Mouse (Mus musculus) heart, embryonic 16.5 days (tissue): Measurements from ENCODE around the gene Lrrc20. TPM values are rescaled to one million over a fixed set of nuclear protein-coding genes. Genes with fewer than 3 reads are reported as not detected.
A peak's percentile ranks its signal among the peaks of the same experiment; 100 is the strongest.
"Not testable (repeated sequence)": the region's sequence is repeated elsewhere in the genome, so short reads cannot be mapped to it uniquely, and the experiment has no call there.

Source experiments
- ATAC-seq: fragments of 200-750 bp; cut with Nextera tagmentation; replicated peaks from 2 replicates; pipeline ENCODE4 v1.8.0; 2017; ENCODE audit warnings: moderate number of reproducible peaks; ENCODE audit not compliant: insufficient read depth, low FRiP score; ENCODE audit errors: extremely low read depth
- H3K27ac ChIP-seq: fragments of 300-500 bp; sonication (generic); 2 replicates; pipeline ENCODE4 v1.5.1; 2014; ENCODE audit warnings: mild to moderate bottlenecking, low read length, control low read depth, moderate library complexity
- H3K27me3 ChIP-seq: fragments of 300-500 bp; sonication (generic); 2 replicates; pipeline ENCODE4 v1.6.1; 2014; ENCODE audit warnings: low read length, mixed read lengths; ENCODE audit not compliant: control insufficient read depth, insufficient read depth
- H3K36me3 ChIP-seq: fragments of 300-500 bp; sonication (generic); 2 replicates; pipeline ENCODE4 v1.6.1; 2014; ENCODE audit not compliant: control insufficient read depth, insufficient read depth
- H3K4me1 ChIP-seq: fragments of 300-500 bp; sonication (generic); 2 replicates; pipeline ENCODE4 v1.6.1; 2014; ENCODE audit warnings: low read length, mixed read lengths; ENCODE audit not compliant: control insufficient read depth, insufficient read depth
- H3K4me2 ChIP-seq: fragments of 300-500 bp; sonication (generic); 2 replicates; pipeline ENCODE4 v1.6.1; 2014; ENCODE audit warnings: low read depth, mild to moderate bottlenecking, control low read depth, low read length
- H3K4me3 ChIP-seq: fragments of 300-500 bp; sonication (generic); 2 replicates; pipeline ENCODE4 v1.5.1; 2014; ENCODE audit warnings: mild to moderate bottlenecking, control low read depth, low read length
- H3K9ac ChIP-seq: fragments of 300-500 bp; sonication (generic); 2 replicates; pipeline ENCODE4 v1.6.1; 2014; ENCODE audit warnings: low read length, control low read depth
- H3K9me3 ChIP-seq: fragments of 300-500 bp; sonication (generic); replicated peaks from 2 replicates; pipeline ENCODE4 v1.6.1; 2016; ENCODE audit warnings: low read length; ENCODE audit not compliant: control insufficient read depth
- WGBS: fragments of 180-500 bp; shearing (Covaris S2); extraction: QIAGEN DNeasy Blood & Tissue Kit; methylation state at CpG from one replicate; pipeline ENCODE4 v1.1.7; 2014; 5-methylcytosine and 5-hydroxymethylcytosine counted together
- polyA plus RNA-seq: library from polyadenylated mRNA; unstranded; fragments of >200 nt; fragmentation: Nextera tagmentation; extraction: Ambion mirVana; gene quantifications from 2 replicates; pipeline ENCODE4 v1.2.1, GENCODE M21; 2015

Lrrc20 gene
- polyA plus RNA-seq, 1 experiment from 2014 or later, result 12.9 TPM

DNA sequence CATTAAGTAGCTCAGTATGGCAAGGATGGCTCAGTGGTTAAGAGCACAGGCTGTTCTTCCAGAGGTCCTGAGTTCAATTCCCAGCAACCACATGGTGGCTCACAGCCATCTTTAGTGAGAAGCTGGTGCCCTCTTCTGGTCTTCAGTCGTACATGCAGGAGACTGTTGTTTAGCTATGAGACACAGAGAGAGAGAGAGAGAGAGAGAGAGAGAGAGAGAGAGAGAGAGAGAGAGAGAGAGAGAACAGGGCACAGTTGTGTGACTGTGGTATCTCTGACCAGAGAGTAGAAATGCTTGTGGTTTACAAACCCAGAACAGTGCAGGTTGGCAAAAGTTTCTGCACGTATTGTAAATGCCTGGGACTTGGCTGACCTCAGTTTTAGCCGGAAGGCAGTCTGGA, 148.3 kb downstream of the Lrrc20 start:
- not testable (repeated sequence) for H3K27ac ChIP-seq, ATAC-seq, H3K9ac ChIP-seq, H3K36me3 ChIP-seq, H3K9me3 ChIP-seq, H3K4me3 ChIP-seq, H3K4me2 ChIP-seq
- peaks cover 25% of the 10 kb centered on the region for H3K4me1 ChIP-seq
- H3K27me3 ChIP-seq, result peaks cover 21% of the 10 kb centered on the region
- WGBS, result 73% methylated on average over 3 of the region's 3 CpGs

DNA sequence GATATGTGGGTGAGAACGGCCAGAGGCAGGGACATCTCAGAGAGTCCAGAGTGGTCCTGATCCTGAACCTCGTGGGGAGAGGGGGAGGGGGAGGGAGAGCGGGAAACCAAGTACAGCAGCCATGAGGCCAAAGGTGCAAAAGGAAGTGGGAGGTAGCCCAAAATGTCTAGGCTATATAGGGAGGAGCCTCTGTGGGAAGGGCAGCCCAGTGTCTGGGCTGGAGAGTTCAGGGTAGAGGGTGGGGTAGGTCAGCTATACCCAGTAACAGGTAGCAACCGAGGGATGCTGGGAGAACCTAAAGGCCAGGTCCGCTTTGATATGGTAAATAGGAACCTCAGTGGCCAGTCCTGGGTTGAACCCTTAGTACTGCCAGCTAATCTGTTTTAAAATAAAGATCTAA, 149.2 kb downstream of the Lrrc20 start:
- Histone ChIP-seq H3K27me3 (peaks cover 21% of the 10 kb centered on the region), H3K36me3 (no peaks in the 10 kb centered on the region), H3K4me3 (no peak overlapping the region), H3K4me2 (no peak overlapping the region; the same call in 1 of the 2 replicates), H3K27ac (no peak overlapping the region), H3K9ac (no peak overlapping the region), H3K4me1 (peaks cover 25% of the 10 kb centered on the region), H3K9me3 (no peaks in the 10 kb centered on the region)
- 42% methylated on average over 5 of the region's 5 CpGs for WGBS
- no peak for ATAC-seq

DNA sequence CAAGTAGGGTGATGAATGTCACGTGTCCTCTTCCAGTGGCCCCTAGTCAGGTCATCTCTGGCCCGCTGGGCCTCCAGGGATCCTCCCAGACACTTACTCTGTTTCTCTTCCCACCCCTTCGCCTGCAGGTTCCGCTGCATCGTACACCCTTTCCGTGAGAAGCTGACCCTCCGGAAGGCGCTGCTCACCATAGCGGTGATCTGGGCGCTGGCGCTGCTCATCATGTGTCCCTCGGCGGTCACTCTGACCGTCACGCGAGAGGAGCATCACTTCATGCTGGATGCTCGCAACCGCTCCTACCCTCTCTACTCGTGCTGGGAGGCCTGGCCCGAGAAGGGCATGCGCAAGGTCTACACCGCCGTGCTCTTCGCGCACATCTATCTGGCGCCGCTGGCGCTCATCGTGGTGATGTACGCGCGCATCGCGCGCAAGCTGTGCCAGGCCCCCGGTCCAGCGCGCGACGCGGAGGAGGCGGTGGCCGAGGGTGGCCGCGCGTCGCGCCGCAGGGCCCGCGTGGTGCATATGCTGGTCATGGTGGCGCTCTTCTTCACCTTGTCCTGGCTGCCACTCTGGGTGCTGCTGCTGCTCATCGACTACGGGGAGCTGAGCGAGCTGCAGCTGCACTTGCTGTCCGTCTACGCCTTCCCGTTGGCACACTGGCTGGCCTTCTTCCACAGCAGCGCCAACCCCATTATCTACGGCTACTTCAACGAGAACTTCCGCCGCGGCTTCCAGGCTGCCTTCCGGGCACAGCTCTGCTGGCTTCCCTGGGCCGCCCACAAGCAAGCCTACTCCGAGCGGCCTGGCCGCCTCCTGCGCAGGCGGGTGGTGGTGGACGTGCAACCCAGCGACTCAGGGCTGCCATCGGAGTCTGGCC, 150.0 kb downstream of the Lrrc20 start:
- H3K9ac ChIP-seq, result peak overlapping the region; percentile 49
- no peaks in the 10 kb centered on the region for H3K36me3 ChIP-seq
- no peaks in the 10 kb centered on the region for H3K9me3 ChIP-seq
- peaks cover 25% of the 10 kb centered on the region for H3K4me1 ChIP-seq
- H3K27ac ChIP-seq, result no peak overlapping the region
- ATAC-seq, result no peak
- peaks cover 21% of the 10 kb centered on the region for H3K27me3 ChIP-seq
- peak overlapping the region; percentile 45 for H3K4me3 ChIP-seq
- 4% methylated on average over 74 of the region's 74 CpGs for WGBS
- peak overlapping the region; percentile 90 for H3K4me2 ChIP-seq

DNA sequence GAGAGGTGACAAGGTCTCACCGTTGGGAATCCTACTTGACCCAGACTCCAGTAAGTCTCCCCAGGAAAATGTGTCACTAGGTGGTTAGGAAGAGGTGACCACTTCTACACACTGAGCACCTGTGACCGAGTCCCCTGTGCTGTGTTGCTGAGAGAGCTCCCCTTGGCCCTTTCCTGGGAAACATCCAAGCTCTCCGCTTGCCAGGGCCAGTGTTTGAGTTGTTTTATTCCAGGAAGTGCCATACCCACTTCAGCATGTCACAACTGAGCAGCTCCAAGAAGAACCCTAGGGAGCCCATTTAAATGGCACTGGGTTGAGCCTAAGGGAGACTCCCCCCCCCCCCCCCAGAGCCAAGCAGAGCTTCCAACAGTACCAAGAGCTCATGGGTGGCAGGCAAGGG, 150.9 kb downstream of the Lrrc20 start:
- no peaks in the 10 kb centered on the region for H3K36me3 ChIP-seq
- WGBS, result 83% methylated on average over 3 of the region's 3 CpGs
- no peak overlapping the region for H3K4me3 ChIP-seq
- no peak overlapping the region for H3K4me2 ChIP-seq
- peaks cover 25% of the 10 kb centered on the region for H3K4me1 ChIP-seq
- H3K27me3 ChIP-seq, result peaks cover 21% of the 10 kb centered on the region
- no peak overlapping the region for H3K27ac ChIP-seq
- H3K9me3 ChIP-seq, result no peaks in the 10 kb centered on the region
- H3K9ac ChIP-seq, result no peak overlapping the region
- ATAC-seq, result no peak

DNA sequence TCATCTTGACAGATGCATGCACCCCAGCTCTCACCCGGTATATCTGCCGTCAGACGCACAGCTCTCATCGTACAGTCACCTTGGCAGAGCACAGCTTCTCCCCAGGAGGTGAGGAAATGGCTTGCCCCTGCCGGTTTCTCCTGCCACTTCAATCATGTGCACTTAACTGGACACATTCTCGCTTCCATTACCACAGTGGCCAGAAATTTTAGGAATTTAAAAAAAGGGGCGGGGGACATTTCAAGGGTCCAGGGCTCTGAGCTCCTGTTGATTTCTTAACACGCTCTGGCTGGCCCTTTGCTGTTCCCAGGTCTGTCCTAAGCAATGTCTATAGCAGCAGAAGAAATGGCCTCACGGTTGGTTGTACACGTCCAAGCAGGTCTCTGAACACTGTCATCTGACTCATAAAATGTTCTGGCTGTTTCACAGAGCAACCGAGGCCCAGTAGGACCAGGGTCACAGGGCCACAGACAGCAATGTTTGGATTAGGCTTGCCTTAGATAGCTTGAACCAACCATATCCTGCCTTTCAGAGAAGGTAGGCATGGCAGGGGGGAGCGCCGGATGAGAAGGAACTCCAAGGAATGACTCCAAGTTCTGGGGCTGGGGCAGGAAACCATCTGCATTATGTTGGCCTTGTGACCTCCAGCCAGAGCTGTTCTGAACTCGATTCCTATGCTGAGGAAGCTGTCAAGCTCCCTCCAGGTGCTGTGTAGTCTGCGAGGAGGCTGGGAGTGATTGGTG, 151.8 kb downstream of the Lrrc20 start:
- no peak overlapping the region for H3K4me2 ChIP-seq
- no peak for ATAC-seq
- H3K4me1 ChIP-seq, result peaks cover 28% of the 10 kb centered on the region
- no peaks in the 10 kb centered on the region for H3K9me3 ChIP-seq
- H3K9ac ChIP-seq, result peak overlapping the region; percentile 12; the same call in 1 of the 2 replicates
- H3K4me3 ChIP-seq, result no peak overlapping the region
- peaks cover 21% of the 10 kb centered on the region for H3K27me3 ChIP-seq
- peak overlapping the region; percentile 58 for H3K27ac ChIP-seq
- 37% methylated on average over 15 of the region's 15 CpGs for WGBS
- H3K36me3 ChIP-seq, result no peaks in the 10 kb centered on the region

DNA sequence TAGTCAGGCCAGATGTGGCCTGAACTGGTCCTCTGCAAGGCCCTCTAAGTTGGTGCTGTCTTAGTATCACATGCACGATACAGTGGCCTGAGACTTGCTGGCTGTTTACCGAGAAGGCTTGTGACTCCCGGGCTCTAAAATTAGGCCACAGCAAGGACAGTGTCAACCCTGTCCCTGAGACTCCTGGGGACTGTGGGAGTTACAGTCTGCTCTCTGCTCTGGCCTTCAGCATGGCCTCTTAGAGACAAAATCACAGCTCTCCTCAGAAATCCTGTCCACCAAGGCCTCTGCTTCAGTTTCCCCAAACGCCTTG, 152.3 kb downstream of the Lrrc20 start:
- peak overlapping the region; percentile 12; the same call in 1 of the 2 replicates for H3K9ac ChIP-seq
- H3K4me1 ChIP-seq, result peaks cover 28% of the 10 kb centered on the region
- WGBS, result 38% methylated on average over 4 of the region's 4 CpGs
- peak overlapping the region; percentile 58 for H3K27ac ChIP-seq
- H3K36me3 ChIP-seq, result no peaks in the 10 kb centered on the region
- ATAC-seq, result peak; percentile 59; the same call in 1 of the 2 replicates
- H3K4me3 ChIP-seq, result no peak overlapping the region
- H3K9me3 ChIP-seq, result no peaks in the 10 kb centered on the region
- H3K27me3 ChIP-seq, result peaks cover 21% of the 10 kb centered on the region
- no peak overlapping the region for H3K4me2 ChIP-seq

Other genes starting within 250 kb of the Lrrc20 start
- 1.8 TPM in 2 replicates for gene Adamts14, start 202.4 kb upstream of the Lrrc20 start, polyA plus RNA-seq
- 0.13 TPM in 1 of 2 replicates, not detected in the other for gene Prf1, start 178.0 kb upstream of the Lrrc20 start, polyA plus RNA-seq
- gene Pald1, start 92.3 kb upstream of the Lrrc20 start, polyA plus RNA-seq, result 21.0 and 28.4 TPM in 2 replicates
- 0.14 TPM in 1 of 2 replicates, not detected in the other for gene Nodal, start 57.8 kb upstream of the Lrrc20 start, polyA plus RNA-seq
- 43.1 and 52.7 TPM in 2 replicates for gene Eif4ebp2, start 23.1 kb upstream of the Lrrc20 start, polyA plus RNA-seq
- gene Npffr1, start 119.7 kb downstream of the Lrrc20 start, polyA plus RNA-seq, result not detected in 2 replicates
- gene Ppa1, start 172.8 kb downstream of the Lrrc20 start, polyA plus RNA-seq, result 95.5 and 110 TPM in 2 replicates
- 164 and 182 TPM in 2 replicates for gene Sar1a, start 204.5 kb downstream of the Lrrc20 start, polyA plus RNA-seq
- gene Tysnd1, start 219.7 kb downstream of the Lrrc20 start, polyA plus RNA-seq, result 20.9 and 22.8 TPM in 2 replicates
- gene Aifm2, start 239.5 kb downstream of the Lrrc20 start, polyA plus RNA-seq, result 26.0 and 27.1 TPM in 2 replicates